Mouse (Mus musculus) layer of hippocampus, postnatal 25 days (tissue): ENCODE results near the gene Birc7. TPM values are rescaled to one million over a fixed set of nuclear protein-coding genes. Genes with fewer than 3 reads are reported as not detected.

Experiments
- DNase-seq, 2 experiments: peaks; one replicate each; pipeline ENCODE4 v3.0.0; 2022; ENCODE audit warnings: mixed read lengths in 2 of 2, low spot score in 1 of 2; ENCODE audit errors: extremely low spot score in 1 of 2
- total RNA-seq, 2 experiments: library from RNA; stranded (reverse); gene quantifications; 2 replicates each; pipeline ENCODE4 v1.2.3; 2021

Birc7 gene
- total RNA-seq, 2 experiments from 2014 or later: 0.22 TPM; not detected in 1

GRCm38 (mm10) chr2:180904435-180905208 is 24.2 kb upstream of the Birc7 start:
- DNase-seq: no peak

- no peak for DNase-seq
These were observed 23.1 kb upstream of the Birc7 start for GRCm38 (mm10) chr2:180905556-180906221.

- DNase-seq: no peak
These were observed 17.9 kb upstream of the Birc7 start for GRCm38 (mm10) chr2:180910928-180911327.

- no peak for DNase-seq
These were observed 12.9 kb upstream of the Birc7 start for GRCm38 (mm10) chr2:180915886-180916433.

- no peak for DNase-seq
These were observed 8.7 kb upstream of the Birc7 start for GRCm38 (mm10) chr2:180919913-180920809.

GRCm38 (mm10) chr2:180920810-180921400 is 7.9 kb upstream of the Birc7 start, which contains the start of gene Ythdf1:
Ythdf1 (minus strand) TSS chr2:180920949.
- peak; percentile 94 to 95 for DNase-seq

- DNase-seq: no peak
These were observed 6.1 kb upstream of the Birc7 start for GRCm38 (mm10) chr2:180922739-180923138.

- peak; percentile 61 to 86 for DNase-seq
These were observed 3.6 kb upstream of the Birc7 start for GRCm38 (mm10) chr2:180925176-180925575.

DNA sequence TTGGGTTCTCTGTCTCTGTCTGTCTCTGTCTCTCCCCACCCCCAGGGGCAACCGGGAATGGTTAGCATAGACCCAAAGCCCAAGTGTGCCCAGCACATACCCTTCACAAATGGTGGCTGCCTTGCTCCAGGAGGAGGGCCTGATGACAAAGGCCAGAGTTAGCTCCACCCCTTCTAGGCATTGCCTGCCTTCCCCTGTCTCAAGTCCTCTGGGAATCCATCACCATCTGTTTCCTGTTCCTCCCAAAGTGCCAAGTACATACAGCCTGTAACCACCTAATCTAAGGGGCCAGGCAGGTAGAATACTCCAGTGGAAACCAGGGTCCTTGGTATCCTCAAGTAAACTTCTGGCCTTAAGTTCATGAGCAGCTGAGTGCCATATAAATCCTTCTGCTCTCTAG is 3.6 kb downstream of the Birc7 start:
- DNase-seq: no peak

DNA sequence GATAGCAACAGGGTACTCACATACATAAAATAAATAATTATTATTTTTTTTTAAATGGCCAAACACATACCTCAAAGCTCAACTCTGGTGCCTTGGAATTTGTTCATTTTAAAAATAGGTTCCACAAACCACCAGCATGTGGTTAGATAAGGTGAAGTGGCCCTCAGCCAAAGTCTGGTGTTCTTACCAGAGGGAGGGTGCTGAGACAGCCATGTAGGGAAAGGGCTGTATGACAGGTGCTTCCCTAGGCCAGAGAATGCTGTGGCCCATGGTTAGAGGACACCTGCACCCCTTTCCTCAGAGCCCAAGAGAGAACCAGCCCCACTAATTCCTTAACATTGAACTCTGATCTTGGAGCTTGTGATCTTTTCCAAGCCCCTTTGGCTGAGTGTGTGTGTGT is 11.4 kb downstream of the Birc7 start:
- no peak for DNase-seq

DNA sequence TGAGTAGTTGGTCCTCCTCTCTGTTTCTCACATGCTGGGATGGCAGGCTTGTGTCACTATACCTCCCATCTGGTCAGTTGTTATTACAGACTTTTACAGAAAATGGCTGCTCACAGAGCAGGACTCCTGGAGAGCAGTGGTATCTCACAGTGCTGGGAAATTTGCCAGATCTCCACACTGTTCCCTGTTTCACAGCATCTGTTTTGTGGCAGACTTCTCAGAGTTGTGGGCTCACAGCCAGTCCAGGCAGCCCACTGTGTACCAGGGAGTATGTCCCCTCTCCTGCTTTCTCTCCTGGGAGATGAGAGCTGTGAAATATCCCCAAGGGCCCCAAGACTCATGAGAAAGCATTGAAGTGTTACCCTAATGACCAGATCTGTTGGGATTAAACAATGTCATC is 13.0 kb downstream of the Birc7 start:
- DNase-seq: no peak

- DNase-seq: no peak
These were observed 21.1 kb downstream of the Birc7 start for GRCm38 (mm10) chr2:180949947-180950346.

DNA sequence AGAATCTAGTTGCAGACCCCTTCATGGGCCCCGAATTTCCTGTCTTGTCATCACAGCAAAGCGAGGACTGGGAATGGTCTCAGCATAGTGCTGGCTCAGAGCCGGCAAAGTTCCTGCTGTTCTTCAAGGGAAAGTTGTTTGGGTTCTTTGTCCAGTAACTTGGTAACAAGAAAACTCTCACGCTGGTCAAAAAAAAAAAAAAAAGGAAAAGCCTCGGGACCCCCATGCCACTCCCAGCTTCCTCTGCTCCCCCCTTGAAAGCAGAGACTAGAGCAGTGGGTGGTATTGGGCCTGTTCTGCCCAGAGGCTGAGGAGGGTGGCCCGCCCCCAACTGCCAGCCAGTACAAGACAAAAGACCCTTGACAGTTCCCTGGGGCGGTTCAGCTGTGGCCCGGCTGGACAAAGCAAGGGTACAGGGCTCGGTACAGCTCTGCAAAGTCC is 23.9 kb downstream of the Birc7 start:
- DNase-seq: no peak

- no peak for DNase-seq
These were observed 24.8 kb downstream of the Birc7 start for GRCm38 (mm10) chr2:180953638-180954037.

DNA sequence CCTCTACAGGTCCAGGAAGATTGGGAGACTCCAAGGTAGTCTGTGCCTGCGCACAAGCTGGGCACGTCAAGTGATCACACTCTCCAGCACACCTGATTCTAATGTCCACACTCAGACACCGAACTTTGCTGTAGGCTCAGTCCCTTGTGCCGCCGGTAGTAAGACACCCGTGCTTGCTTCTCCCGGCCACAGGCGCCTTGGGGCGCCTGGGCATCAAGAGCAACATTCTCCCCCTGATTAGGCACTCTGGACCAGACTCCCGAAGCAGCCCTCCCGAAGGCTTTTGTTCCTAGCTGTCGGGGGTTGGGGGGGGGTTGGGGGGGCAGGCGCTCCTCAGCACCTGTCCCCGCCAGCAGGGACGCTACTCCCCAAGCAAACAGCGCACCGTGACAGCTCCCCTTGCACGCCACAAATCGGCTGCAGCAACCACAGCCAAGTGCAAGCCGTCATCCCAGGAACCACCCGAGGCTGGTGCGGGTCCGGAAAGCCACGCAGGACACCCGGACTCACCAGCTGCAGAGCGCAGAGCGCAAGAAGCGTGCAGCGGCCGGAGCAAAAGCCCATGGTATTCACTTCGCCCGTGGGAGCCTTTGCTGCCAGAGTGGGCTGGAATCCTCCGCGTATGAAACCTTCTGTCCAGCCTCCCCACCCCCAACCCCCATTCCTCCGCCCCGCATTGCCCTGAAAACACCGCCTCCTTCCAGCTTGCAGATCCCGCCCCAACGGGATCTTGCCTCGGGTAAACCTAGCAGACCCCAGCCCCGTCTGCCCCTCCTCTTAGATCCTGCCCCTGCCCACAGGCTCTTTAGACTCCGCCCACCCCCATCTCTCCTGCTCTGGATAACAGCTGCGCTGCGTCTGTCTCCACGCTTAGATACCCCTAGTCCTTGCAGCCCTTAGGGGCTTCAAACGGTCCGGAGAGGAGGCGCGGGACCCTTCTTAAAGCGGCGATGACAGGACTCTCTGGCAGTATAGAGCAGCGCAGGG is 25.5 kb downstream of the Birc7 start, which contains the start of gene Nkain4:
Gene Nkain4 (minus strand): TSS at position 639 of the 987 bp plus-strand sequence.
- DNase-seq: peak; percentile 36 to 48

- DNase-seq: no peak
These were observed 30.8 kb downstream of the Birc7 start for GRCm38 (mm10) chr2:180959605-180960004.

DNA sequence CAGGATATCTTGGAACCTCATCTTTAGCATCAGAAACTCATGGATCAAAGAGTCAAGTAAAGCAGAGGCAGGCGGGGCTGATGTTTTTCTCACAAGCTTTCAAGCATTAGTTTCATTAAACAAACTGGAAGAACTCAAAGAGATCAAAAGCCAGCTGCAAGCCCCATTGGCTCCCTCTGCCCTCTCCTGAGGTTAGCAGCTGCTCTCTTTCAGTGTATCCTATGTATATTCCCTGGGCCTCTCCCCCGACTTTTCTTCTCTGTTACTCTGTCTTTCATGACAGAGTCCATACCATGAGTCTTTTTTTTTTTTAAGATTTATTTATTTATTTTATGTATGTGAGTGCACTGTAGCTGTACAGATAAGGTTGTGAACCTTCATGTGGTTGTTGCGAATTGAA is 31.4 kb downstream of the Birc7 start:
- no peak for DNase-seq

DNA sequence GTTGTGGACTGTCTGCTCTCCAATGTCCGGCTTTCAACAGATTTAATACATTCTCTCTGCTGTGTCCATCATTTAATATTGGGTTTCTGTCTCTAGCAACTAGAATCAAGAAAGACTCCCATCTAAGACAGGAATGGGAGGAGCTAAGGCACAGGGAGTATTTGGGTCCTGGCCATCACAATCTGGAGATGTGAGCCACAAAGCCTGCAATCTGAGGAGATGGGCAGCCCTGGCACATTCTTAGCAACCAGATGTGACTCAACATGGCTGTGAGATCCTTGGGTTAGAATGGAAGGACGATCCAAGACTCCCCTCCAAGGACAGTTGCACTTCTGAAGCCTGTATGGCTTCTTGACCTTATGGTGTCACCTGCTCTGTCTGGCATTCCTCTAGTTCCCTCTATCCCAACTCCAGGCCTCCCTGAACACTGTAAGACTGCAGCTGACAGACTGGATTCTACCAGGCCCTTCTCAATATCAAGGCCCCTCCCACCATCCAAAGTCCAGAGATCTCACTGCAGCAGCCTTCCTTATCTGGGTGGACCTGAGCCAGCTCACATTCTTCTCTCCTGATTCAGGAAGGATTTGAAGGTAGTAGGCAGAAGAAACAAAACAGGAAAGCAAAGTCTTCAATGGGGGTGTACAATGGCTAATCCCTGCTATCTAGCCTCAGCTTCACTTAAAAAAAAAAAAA is 33.9 kb downstream of the Birc7 start:
- no peak for DNase-seq
